Mouse (Mus musculus) ES-Bruce4 (cell line): ENCODE measurements around the gene Ano6. TPM values are rescaled to one million over a fixed set of nuclear protein-coding genes. Genes with fewer than 3 reads are reported as not detected.

Source experiments
- H3K27ac ChIP-seq: 2 replicates; pipeline ENCODE4 v1.5.1; 2012; ENCODE audit warnings: low read length, inconsistent platforms; ENCODE audit not compliant: insufficient read depth
- H3K27me3 ChIP-seq: 2 replicates; pipeline ENCODE4 v1.6.1; 2012; ENCODE audit warnings: mild to moderate bottlenecking, low read length, inconsistent platforms; ENCODE audit not compliant: control insufficient read depth, poor library complexity, insufficient read depth, severe bottlenecking
- H3K36me3 ChIP-seq: 2 replicates; pipeline ENCODE4 v1.6.1; 2012; ENCODE audit warnings: inconsistent platforms, mild to moderate bottlenecking, low read length, moderate library complexity; ENCODE audit not compliant: control insufficient read depth, poor library complexity, insufficient read depth, severe bottlenecking
- H3K4me1 ChIP-seq: one replicate; pipeline ENCODE4 v1.8.1; 2011; ENCODE audit warnings: low read length; ENCODE audit not compliant: control insufficient read depth, insufficient read depth
- H3K4me3 ChIP-seq: 2 replicates; pipeline ENCODE4 v1.5.1; 2011; ENCODE audit warnings: low read depth, mild to moderate bottlenecking, low read length
- H3K9ac ChIP-seq: 2 replicates; pipeline ENCODE4 v1.6.1; 2012; ENCODE audit warnings: low read depth, mild to moderate bottlenecking, inconsistent platforms; ENCODE audit not compliant: poor library complexity, severe bottlenecking
- H3K9me3 ChIP-seq: replicated peaks from 2 replicates; pipeline ENCODE4 v1.6.1; 2012; ENCODE audit warnings: mild to moderate bottlenecking, low read length, inconsistent platforms; ENCODE audit not compliant: control insufficient read depth, poor library complexity, insufficient read depth, severe bottlenecking
- CTCF ChIP-seq: IDR thresholded peaks from one replicate; pipeline ENCODE4 v1.8.1; 2011; ENCODE audit warnings: low read depth, low read length
- EP300 ChIP-seq: IDR thresholded peaks from 2 replicates; pipeline ENCODE4 v1.6.1; 2011; ENCODE audit warnings: low read depth, low read length; ENCODE audit not compliant: insufficient read depth
- POLR2A ChIP-seq: IDR thresholded peaks from one replicate; pipeline ENCODE4 v1.8.1; 2011; ENCODE audit warnings: low read length; ENCODE audit not compliant: insufficient read depth
- polyA plus RNA-seq: library from polyadenylated mRNA; stranded (reverse); fragments of >200 nt; gene quantifications from 2 replicates; pipeline ENCODE4 v1.2.4, GENCODE M21; 2011; ENCODE audit warnings: low read depth; ENCODE audit not compliant: missing spikeins, insufficient read depth, insufficient read length

Ano6 gene
- polyA plus RNA-seq, 1 experiment, result 42.5 TPM

- Histone ChIP-seq H3K9ac (no peak overlapping the region), H3K36me3 (no peaks in the 10 kb centered on the region), H3K27me3 (no peaks in the 10 kb centered on the region), H3K4me1 (no peaks in the 10 kb centered on the region), H3K27ac (no peak overlapping the region), H3K4me3 (no peak overlapping the region), H3K9me3 (no peaks in the 10 kb centered on the region; the same call in 1 of the 2 replicates)
- TF ChIP-seq CTCF (no peak), POLR2A (no peak), EP300 (no peak)
These were observed 43.4 kb upstream of the Ano6 start for GRCm38 (mm10) chr15:95746955-95747931.

GRCm38 (mm10) chr15:95749216-95749615, 41.4 kb upstream of the Ano6 start:
- no peaks in the 10 kb centered on the region for H3K4me1 ChIP-seq
- H3K9ac ChIP-seq, result no peak overlapping the region
- no peak overlapping the region for H3K27ac ChIP-seq
- H3K9me3 ChIP-seq, result peaks cover 4% of the 10 kb centered on the region
- no peak overlapping the region for H3K4me3 ChIP-seq
- TF ChIP-seq POLR2A, result no peak
- no peak for TF ChIP-seq EP300
- TF ChIP-seq CTCF, result no peak
- H3K27me3 ChIP-seq, result no peaks in the 10 kb centered on the region
- no peaks in the 10 kb centered on the region for H3K36me3 ChIP-seq

GRCm38 (mm10) chr15:95750038-95750437, 40.6 kb upstream of the Ano6 start:
- H3K27me3 ChIP-seq, result no peaks in the 10 kb centered on the region
- TF ChIP-seq POLR2A (no peak), CTCF (no peak), EP300 (no peak)

GRCm38 (mm10) chr15:95751832-95752676, 38.6 kb upstream of the Ano6 start:
- H3K9me3 ChIP-seq, result peaks cover 4% of the 10 kb centered on the region
- no peak overlapping the region for H3K27ac ChIP-seq
- no peaks in the 10 kb centered on the region for H3K27me3 ChIP-seq
- no peak overlapping the region for H3K9ac ChIP-seq
- no peaks in the 10 kb centered on the region for H3K4me1 ChIP-seq
- TF ChIP-seq EP300 (no peak), CTCF (no peak), POLR2A (no peak)
- H3K4me3 ChIP-seq, result no peak overlapping the region
- no peaks in the 10 kb centered on the region for H3K36me3 ChIP-seq

More at GRCm38 (mm10) chr15:95750038-95750437, 40.6 kb upstream of the Ano6 start:
- H3K36me3 ChIP-seq, result no peaks in the 10 kb centered on the region
- H3K4me3 ChIP-seq, result no peak overlapping the region
- peaks cover 4% of the 10 kb centered on the region for H3K9me3 ChIP-seq
- H3K27ac ChIP-seq, result no peak overlapping the region
- H3K4me1 ChIP-seq, result no peaks in the 10 kb centered on the region
- H3K9ac ChIP-seq, result no peak overlapping the region

GRCm38 (mm10) chr15:95752677-95753019, 38.0 kb upstream of the Ano6 start:
- Histone ChIP-seq H3K9me3 (peaks cover 4% of the 10 kb centered on the region), H3K4me3 (no peak overlapping the region), H3K4me1 (no peaks in the 10 kb centered on the region), H3K9ac (no peak overlapping the region), H3K36me3 (no peaks in the 10 kb centered on the region), H3K27me3 (no peaks in the 10 kb centered on the region), H3K27ac (no peak overlapping the region)
- TF ChIP-seq POLR2A (no peak), EP300 (no peak), CTCF (no peak)

- no peak overlapping the region for H3K9ac ChIP-seq
- no peak overlapping the region for H3K27ac ChIP-seq
- H3K4me1 ChIP-seq, result no peaks in the 10 kb centered on the region
- H3K9me3 ChIP-seq, result peaks cover 4% of the 10 kb centered on the region
- H3K27me3 ChIP-seq, result no peaks in the 10 kb centered on the region
- TF ChIP-seq EP300 (no peak), CTCF (no peak), POLR2A (no peak)
- H3K4me3 ChIP-seq, result no peak overlapping the region
- no peaks in the 10 kb centered on the region for H3K36me3 ChIP-seq
These were observed 37.6 kb upstream of the Ano6 start for GRCm38 (mm10) chr15:95753031-95753430.
